Mouse (Mus musculus): ENCODE measurements around the gene Ntn5. TPM values are rescaled to one million over a fixed set of nuclear protein-coding genes. Genes with fewer than 3 reads are reported as not detected.
A peak's percentile ranks its signal among the peaks of the same experiment; 100 is the strongest.

The Ntn5 gene
- polyA plus RNA-seq, 1 experiment from 2014 or later, result 0.34 TPM

DNA sequence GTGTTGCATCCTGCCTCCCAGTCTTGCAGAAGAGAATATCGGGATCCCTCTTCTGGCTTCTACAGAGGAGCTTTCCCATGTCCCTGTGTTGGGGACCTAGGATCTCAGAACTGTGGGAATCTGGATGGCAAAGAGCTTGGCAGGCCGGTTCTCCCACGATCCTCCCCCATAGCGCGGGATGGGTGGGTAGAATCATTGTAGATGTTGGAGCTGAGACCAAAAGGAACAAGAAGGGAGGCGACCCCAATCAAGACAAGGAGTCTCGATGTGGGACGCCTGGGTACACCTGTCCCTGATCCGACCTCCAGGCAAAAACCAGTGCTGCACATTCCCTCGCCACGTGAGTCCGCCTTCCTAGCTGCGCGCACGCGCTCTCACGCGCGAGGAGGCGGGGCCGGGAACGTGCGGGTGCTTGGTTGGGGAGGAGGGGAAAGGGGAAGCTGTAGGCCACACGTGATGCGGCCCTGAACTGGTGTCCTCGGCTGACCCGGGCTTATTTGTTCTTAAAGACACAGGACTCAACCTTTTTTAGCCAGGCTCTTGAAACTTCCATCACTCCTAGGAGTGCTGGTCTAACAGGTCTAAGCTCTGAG, 23.6 kb downstream of the Ntn5 start:
- Histone ChIP-seq H3K27ac (ENCODE audit: low read length) (peak overlapping the region; percentile 85), H3K36me3 (ENCODE audit: control insufficient read depth, insufficient read depth, low read length) (peaks cover 15% of the 10 kb centered on the region), H3K4me2 (ENCODE audit: low read depth, low read length) (peak overlapping the region; percentile 99), H3K27me3 (replicated peaks; ENCODE audit: control insufficient read depth, insufficient read depth, low read length) (no peaks in the 10 kb centered on the region), H3K9me3 (ENCODE audit: control insufficient read depth, low read length) (no peaks in the 10 kb centered on the region), H3K9ac (ENCODE audit: low read depth, low read length) (peak overlapping the region; percentile 41; the same call in 1 of the 2 replicates), H3K4me1 (ENCODE audit: control insufficient read depth, insufficient read depth, low read length) (peaks cover 53% of the 10 kb centered on the region), H3K4me3 (ENCODE audit: low read length) (peak overlapping the region; percentile 70)
- ATAC-seq, result peak; percentile 5; the same call in 1 of the 2 replicates
- 1% methylated on average over 27 of the region's 27 CpGs for WGBS

DNA sequence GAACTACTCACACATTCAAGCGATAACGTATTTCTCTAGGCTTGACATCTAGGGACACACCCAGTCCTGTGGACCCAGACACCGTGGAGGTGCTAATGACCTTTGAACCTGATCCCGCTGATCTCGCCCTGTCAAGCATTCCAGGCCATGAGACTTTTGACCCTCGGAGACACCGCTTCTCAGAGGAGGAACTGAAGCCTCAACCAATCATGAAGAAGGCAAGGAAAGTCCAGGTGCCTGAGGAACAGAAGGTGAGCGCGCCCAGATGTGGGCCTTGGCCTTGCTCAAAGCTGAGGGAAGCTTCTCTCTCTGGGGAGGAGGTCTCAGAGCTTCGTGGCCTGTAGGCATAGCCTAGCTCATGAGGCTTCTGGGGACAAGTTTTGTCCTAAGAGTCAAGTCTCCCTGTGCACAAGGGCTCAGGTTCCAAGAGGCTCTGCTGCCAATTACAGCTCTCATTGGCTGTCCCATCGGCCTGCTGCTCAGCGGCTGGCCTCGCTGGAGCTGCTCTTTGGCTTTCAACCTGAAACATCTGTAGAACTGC, 24.5 kb downstream of the Ntn5 start:
- peak; percentile 22 for ATAC-seq
- Histone ChIP-seq H3K9ac (ENCODE audit: low read depth, low read length) (peak overlapping the region; percentile 41), H3K27ac (ENCODE audit: low read length) (peak overlapping the region; percentile 85), H3K4me2 (ENCODE audit: low read depth, low read length) (peak overlapping the region; percentile 99), H3K27me3 (replicated peaks; ENCODE audit: control insufficient read depth, insufficient read depth, low read length) (no peaks in the 10 kb centered on the region), H3K9me3 (ENCODE audit: control insufficient read depth, low read length) (no peaks in the 10 kb centered on the region), H3K4me3 (ENCODE audit: low read length) (peak overlapping the region; percentile 70; the same call in 1 of the 2 replicates), H3K36me3 (ENCODE audit: control insufficient read depth, insufficient read depth, low read length) (peaks cover 19% of the 10 kb centered on the region), H3K4me1 (ENCODE audit: control insufficient read depth, insufficient read depth, low read length) (peaks cover 57% of the 10 kb centered on the region)
- WGBS, result 33% methylated on average over 13 of the region's 13 CpGs

DNA sequence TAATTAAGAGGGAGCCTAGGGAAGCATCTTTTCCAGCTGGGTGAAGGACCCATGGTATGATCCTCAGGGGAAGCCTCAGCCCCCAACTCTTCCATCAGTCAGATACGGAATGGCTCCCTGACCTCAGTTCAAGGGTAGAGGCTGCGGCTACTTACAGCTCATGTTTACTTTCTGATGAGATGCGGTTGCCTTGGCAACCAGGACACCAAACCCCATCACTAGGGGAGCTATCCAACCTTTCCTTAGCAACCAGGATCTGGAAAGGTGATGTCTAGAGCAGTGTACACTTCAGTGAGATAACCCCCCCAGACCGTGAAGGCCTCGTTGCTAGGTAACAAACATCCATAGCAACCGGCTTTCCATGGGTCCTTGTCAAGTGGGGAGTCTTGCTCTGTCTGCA, 25.2 kb downstream of the Ntn5 start:
- no peak overlapping the region; the same call in 1 of the 2 replicates for H3K4me2 ChIP-seq (ENCODE audit: low read depth, low read length)
- WGBS, result 40% methylated on average over 6 of the region's 6 CpGs
- no peak for ATAC-seq
- H3K27ac ChIP-seq (ENCODE audit: low read length), result peak overlapping the region; percentile 85
- no peaks in the 10 kb centered on the region for H3K27me3 ChIP-seq (replicated peaks; ENCODE audit: control insufficient read depth, insufficient read depth, low read length)
- H3K4me1 ChIP-seq (ENCODE audit: control insufficient read depth, insufficient read depth, low read length), result peaks cover 52% of the 10 kb centered on the region
- peak overlapping the region; percentile 41; the same call in 1 of the 2 replicates for H3K9ac ChIP-seq (ENCODE audit: low read depth, low read length)
- peaks cover 22% of the 10 kb centered on the region for H3K36me3 ChIP-seq (ENCODE audit: control insufficient read depth, insufficient read depth, low read length)
- no peaks in the 10 kb centered on the region for H3K9me3 ChIP-seq (ENCODE audit: control insufficient read depth, low read length)
- no peak overlapping the region for H3K4me3 ChIP-seq (ENCODE audit: low read length)

DNA sequence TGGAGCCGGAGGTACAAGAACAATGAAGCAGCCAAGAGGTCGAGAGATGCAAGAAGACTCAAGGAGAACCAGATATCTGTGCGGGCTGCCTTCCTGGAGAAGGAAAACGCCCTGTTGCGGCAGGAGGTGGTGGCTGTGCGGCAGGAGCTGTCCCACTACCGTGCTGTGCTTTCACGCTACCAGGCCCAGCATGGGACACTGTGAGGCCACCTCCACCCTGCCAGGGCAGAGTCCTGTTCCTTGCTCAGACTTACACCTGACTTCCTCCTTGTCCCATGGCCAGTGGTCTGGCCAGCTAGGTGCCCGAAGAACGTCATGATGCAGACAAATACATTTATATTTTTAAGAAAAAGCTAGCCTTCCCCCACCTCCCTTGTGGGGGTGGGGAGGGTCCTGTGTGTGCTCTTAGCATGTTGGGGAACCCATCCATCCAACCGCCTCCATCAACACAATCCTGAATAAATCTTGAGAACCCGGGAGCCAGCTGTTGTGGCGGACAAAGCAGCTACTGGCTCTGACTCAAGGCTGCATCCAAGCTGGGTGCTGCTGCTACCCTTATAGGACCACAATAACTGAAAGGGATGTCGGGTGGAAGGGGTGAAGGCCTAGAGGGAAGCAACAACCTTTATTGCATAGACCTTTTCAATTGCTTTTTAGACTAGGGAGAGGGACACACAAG, 26.0 kb downstream of the Ntn5 start:
- Histone ChIP-seq H3K4me1 (ENCODE audit: control insufficient read depth, insufficient read depth, low read length) (peaks cover 57% of the 10 kb centered on the region), H3K36me3 (ENCODE audit: control insufficient read depth, insufficient read depth, low read length) (peaks cover 22% of the 10 kb centered on the region), H3K27me3 (replicated peaks; ENCODE audit: control insufficient read depth, insufficient read depth, low read length) (no peaks in the 10 kb centered on the region), H3K4me2 (ENCODE audit: low read depth, low read length) (no peak overlapping the region; the same call in 1 of the 2 replicates), H3K4me3 (ENCODE audit: low read length) (no peak overlapping the region), H3K9ac (ENCODE audit: low read depth, low read length) (no peak overlapping the region), H3K27ac (ENCODE audit: low read length) (peak overlapping the region; percentile 55), H3K9me3 (ENCODE audit: control insufficient read depth, low read length) (no peaks in the 10 kb centered on the region)
- 62% methylated on average over 14 of the region's 14 CpGs for WGBS
- ATAC-seq, result no peak

DNA sequence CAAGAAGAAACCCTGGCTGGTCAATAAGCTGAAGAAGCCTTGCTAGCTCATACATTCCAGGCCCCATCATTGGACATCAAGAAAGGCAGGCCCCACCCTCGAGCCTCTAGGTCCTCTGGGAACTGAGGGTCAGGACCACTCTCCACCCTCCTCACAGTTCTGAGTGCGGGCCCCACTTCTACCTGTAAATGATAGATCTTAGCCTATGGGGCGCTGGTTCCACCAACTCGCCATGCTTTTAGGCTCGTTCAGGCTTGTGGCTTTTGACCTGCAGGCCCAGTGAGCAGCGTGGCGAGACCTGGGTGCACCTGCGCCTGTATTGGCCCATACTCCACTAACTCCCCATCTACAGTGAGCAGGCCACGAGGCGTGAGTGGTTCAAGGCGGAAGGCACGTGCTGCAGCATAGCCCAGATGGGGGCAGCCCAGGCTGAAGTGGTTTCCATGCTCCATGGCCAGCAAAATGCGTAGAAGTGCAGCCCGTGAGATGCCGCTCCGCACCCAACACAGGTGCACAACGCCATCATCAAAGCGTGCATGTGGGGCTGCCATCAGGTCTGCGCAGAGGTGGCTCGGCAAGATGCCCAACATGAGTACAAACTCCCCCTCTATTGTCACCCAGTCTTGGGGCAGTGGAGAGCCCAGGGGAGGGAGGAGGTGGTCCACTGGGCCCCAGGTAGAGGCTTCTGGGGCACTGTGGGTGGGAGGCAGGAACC, 26.8 kb downstream of the Ntn5 start:
- no peak for ATAC-seq
- Histone ChIP-seq H3K4me2 (ENCODE audit: low read depth, low read length) (no peak overlapping the region), H3K27ac (ENCODE audit: low read length) (peak overlapping the region; percentile 55; the same call in 1 of the 2 replicates), H3K4me3 (ENCODE audit: low read length) (no peak overlapping the region), H3K9me3 (ENCODE audit: control insufficient read depth, low read length) (no peaks in the 10 kb centered on the region), H3K9ac (ENCODE audit: low read depth, low read length) (0 out of 2 replicates have a peak overlapping the region, but pooled peaks have one; percentile 27), H3K4me1 (ENCODE audit: control insufficient read depth, insufficient read depth, low read length) (peaks cover 58% of the 10 kb centered on the region), H3K36me3 (ENCODE audit: control insufficient read depth, insufficient read depth, low read length) (peaks cover 22% of the 10 kb centered on the region), H3K27me3 (replicated peaks; ENCODE audit: control insufficient read depth, insufficient read depth, low read length) (no peaks in the 10 kb centered on the region)
- WGBS, result 94% methylated on average over 20 of the region's 20 CpGs

DNA sequence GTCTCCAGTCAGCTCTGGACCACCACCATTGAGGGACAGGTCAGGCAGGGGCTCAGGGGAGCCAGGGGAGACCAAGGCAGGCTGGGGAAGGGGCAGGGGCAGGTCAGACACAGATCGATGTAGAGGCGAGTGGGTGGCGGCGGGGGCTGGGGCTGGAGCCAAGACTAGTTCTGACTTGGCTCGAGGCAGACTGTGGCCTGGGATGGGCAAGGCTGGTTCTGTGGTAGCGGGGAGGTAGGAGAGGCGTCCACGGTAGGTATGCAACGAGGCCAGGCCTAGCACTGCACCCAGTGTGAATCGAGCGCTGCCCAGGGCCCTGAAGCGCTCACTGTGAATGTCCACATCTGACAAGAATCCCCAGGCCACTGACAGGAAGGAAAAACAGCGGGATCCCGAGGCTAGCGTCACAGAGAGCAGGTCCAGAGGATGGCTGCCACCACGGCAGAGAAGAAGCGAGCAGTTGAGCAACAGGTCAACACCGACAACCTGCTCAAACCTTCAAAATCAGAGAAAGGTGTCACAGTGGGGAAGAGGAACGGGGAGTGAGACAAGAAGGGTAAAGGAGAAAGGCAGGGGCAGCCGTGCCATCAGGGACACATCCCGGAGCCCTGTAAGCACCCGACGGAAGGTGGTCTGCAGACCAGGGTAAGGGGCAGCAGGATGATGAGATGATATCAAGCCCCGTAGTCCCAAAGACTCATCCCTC, 27.6 kb downstream of the Ntn5 start:
- Histone ChIP-seq H3K27me3 (replicated peaks; ENCODE audit: control insufficient read depth, insufficient read depth, low read length) (no peaks in the 10 kb centered on the region), H3K4me2 (ENCODE audit: low read depth, low read length) (peak overlapping the region; percentile 39), H3K36me3 (ENCODE audit: control insufficient read depth, insufficient read depth, low read length) (peaks cover 22% of the 10 kb centered on the region), H3K4me3 (ENCODE audit: low read length) (peak overlapping the region; percentile 24), H3K9me3 (ENCODE audit: control insufficient read depth, low read length) (no peaks in the 10 kb centered on the region), H3K9ac (ENCODE audit: low read depth, low read length) (peak overlapping the region; percentile 27; the same call in 1 of the 2 replicates), H3K27ac (ENCODE audit: low read length) (peak overlapping the region; percentile 39; the same call in 1 of the 2 replicates), H3K4me1 (ENCODE audit: control insufficient read depth, insufficient read depth, low read length) (peaks cover 58% of the 10 kb centered on the region)
- ATAC-seq, result no peak
- 91% methylated on average over 24 of the region's 24 CpGs for WGBS

DNA sequence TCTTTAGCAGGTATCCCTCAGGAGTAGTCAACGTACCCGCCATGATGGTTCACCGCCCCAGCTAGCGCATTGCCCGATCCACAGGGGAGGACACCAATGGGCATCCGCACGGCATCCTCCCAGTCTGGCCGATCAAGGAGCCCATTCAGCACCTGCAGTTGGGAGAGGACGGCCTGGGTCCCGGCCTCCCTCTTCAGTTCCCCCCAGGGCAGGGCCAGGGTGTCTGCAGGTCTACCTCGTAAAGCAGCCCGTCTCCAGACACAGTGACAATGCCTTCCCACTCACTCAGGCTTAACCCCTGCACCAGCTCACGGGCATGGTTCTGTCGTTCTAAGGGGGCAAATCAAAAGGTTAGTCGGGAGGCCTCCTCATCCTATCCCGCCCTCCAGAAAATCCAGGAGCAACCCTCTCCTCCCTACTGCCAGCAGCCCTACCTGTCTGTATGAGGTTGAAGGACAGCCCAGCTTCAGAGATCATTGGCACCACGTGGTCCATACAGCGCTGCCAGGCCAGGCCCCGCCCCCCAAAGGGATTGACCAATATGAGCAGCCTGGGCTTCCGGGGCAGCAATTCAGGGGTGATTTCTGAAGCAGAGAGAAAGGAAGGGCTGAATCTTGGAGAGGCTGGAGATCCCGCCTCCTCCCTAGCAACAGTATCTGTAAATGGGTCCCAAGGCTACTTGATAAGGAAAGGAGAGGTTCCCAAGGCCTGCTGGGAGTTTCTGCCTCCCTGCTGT, 28.4 kb downstream of the Ntn5 start:
- no peaks in the 10 kb centered on the region for H3K9me3 ChIP-seq (ENCODE audit: control insufficient read depth, low read length)
- peak overlapping the region; percentile 75 for H3K4me3 ChIP-seq (ENCODE audit: low read length)
- WGBS, result 73% methylated on average over 21 of the region's 21 CpGs
- peaks cover 60% of the 10 kb centered on the region for H3K4me1 ChIP-seq (ENCODE audit: control insufficient read depth, insufficient read depth, low read length)
- H3K36me3 ChIP-seq (ENCODE audit: control insufficient read depth, insufficient read depth, low read length), result peaks cover 22% of the 10 kb centered on the region
- peak overlapping the region; percentile 27 for H3K9ac ChIP-seq (ENCODE audit: low read depth, low read length)
- no peaks in the 10 kb centered on the region for H3K27me3 ChIP-seq (replicated peaks; ENCODE audit: control insufficient read depth, insufficient read depth, low read length)
- ATAC-seq, result peak; percentile 63
- H3K4me2 ChIP-seq (ENCODE audit: low read depth, low read length), result peak overlapping the region; percentile 39
- H3K27ac ChIP-seq (ENCODE audit: low read length), result peak overlapping the region; percentile 98

DNA sequence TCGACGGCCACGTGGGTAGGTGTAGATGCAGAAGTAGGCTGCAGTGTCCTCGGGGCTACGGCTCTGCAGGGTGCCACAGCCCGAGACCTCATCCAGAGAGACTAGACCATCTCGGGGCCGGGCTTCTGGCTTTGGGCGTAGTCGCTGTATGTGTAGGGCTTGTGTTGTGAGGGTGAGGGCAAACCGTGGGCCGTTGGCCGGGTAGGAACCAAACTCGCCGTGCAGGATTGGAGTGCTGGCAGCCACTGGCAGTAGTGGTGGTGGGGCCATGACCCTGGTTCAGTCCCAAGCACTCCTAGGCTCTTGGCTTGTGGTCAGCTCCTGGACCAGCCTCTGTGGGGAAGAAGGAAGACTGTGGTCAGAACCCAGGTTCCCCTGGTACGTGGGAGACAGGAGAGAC, 29.6 kb downstream of the Ntn5 start:
- WGBS, result 79% methylated on average over 16 of the region's 16 CpGs
- Histone ChIP-seq H3K9ac (ENCODE audit: low read depth, low read length) (peak overlapping the region; percentile 90), H3K9me3 (ENCODE audit: control insufficient read depth, low read length) (no peaks in the 10 kb centered on the region), H3K4me1 (ENCODE audit: control insufficient read depth, insufficient read depth, low read length) (peaks cover 50% of the 10 kb centered on the region), H3K4me3 (ENCODE audit: low read length) (peak overlapping the region; percentile 75), H3K27ac (ENCODE audit: low read length) (peak overlapping the region; percentile 98), H3K4me2 (ENCODE audit: low read depth, low read length) (peak overlapping the region; percentile 90), H3K27me3 (replicated peaks; ENCODE audit: control insufficient read depth, insufficient read depth, low read length) (no peaks in the 10 kb centered on the region), H3K36me3 (ENCODE audit: control insufficient read depth, insufficient read depth, low read length) (peaks cover 22% of the 10 kb centered on the region)
- ATAC-seq, result no peak
